Mouse (Mus musculus) cortical plate, adult 2 months (tissue): ENCODE data around the gene Gm379.

Source experiments
- CTCF ChIP-seq: fragments of 200-500 bp; IDR thresholded peaks from 2 replicates; pipeline ENCODE4 v1.5.1; 2011; ENCODE audit warnings: mild to moderate bottlenecking, control low read depth, low read length; ENCODE audit not compliant: insufficient read depth; ENCODE audit errors: extremely low read depth
- POLR2A ChIP-seq: fragments of 200-500 bp; IDR thresholded peaks from 2 replicates; pipeline ENCODE4 v1.6.1; 2011; ENCODE audit warnings: mild to moderate bottlenecking, low read length, control low read depth; ENCODE audit not compliant: insufficient read depth; ENCODE audit errors: extremely low read depth

GRCm38 (mm10) chrX:108621991-108622390, 42.7 kb downstream of the Gm379 start:
- no peak for TF ChIP-seq POLR2A
- no peak for TF ChIP-seq CTCF
